Mouse (Mus musculus): ENCODE data around the gene Lnx1.

DNA sequence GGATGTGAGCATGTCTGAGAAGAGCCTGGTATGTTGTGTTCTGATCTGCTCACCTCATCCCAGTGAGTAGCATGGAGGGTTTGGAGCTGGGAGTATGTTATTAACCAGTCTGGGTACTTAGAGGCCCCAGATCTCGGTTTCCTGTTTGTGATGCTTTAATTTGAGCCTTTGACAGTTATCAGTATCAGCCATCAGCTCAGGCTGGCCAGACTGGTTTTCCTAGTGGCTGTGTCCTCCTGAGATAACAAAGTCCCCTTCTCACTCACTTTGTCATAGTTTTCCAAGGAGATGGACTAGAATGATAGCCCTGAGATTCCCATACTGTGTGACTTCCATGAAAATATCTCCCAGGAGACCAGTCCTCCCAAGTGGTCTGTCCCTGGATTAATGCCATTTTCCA, 8.3 kb upstream of the Lnx1 start:
- TF ChIP-seq CTCF (conservative IDR thresholded peaks at IDR 0.05; ENCODE audit: low read length) (no peak), POU5F1 (IDR thresholded peaks at IDR 0.05; ENCODE audit: borderline replicate concordance, low read length) (no peak), NANOG (IDR thresholded peaks at IDR 0.05; ENCODE audit: borderline replicate concordance, low read length) (no peak)

Measured in E14TG2a.4 (cell line).